Mouse (Mus musculus): ENCODE measurements at regions not wholly inside any gene's neighbourhood (a gene's known extent, or its start where the extent isn't known, plus 50 kb on each side); places are given as distances from the start of the nearest gene placed in this dataset.

DNA sequence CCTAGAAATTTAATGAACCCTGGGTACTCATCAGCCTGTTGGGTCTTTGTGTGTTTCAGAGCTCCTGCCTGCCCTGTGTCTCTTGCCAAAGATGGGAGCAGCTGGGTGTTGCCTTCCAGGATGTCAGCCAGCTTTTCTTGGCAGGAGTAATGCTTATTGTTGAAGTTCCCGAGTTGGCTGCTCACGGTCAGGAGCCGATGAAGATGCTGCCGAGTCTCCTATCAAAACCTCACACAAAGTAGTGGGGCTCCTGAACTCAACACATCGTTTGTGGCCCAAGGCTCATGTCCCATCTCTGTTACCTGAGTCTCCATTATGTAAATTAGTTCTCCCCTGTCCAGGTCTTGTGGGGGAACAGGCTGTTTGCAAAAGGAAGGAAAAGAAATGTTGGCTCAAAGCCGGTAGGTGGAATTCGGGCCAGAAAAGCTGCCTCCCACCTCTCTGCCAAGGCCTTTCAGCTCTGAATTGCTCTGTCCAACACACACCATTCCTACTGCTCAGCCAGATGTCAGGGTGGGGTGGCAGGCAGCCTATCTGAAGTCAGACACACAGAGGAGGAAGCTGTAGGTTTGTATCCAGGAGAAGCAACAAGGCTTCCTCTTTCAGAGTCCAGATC lies 67.6 kb upstream of the Rmdn2 start:
- peak; percentile 86 for ATAC-seq (replicated peaks; ENCODE audit: poor library complexity, severe bottlenecking)

DNA sequence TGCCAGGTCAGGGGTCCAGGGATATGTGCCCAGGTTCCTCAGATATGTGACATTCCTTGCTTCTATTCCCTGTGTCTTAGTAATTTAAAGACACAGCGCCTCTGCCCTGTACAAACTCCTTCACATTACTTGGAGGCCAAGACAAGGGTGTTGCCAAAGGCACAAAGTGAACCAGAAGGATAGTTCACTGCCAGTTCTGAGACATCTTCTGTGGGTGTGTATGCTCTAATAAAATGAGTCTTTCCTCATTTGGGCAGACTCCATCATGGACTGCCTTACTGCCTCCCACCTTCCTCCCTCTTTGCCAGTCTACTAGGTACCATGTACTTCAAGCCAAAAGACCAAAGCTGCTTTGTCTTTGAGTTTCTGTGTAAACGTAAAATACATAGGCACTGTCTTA lies 65.8 kb upstream of the Rmdn2 start:
- no peak for ATAC-seq (replicated peaks; ENCODE audit: poor library complexity, severe bottlenecking)

DNA sequence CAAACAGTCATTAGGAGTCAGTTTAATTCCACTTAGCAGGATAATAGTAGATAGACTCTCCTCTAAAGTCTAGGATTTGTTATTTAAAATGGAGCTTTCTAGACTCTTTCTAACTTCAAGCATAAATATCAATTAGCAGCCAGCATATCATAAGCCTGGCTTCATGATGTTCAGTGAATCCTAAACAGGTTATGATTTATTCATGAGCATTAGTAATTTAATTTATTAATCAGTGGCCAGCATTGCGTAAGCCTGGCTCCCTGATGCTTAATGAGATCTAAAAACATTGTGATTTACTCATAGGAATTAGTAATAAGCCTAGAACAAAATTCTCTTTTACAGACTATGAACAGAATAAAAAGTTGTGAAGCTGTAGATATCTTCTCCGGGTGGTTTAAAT lies 64.6 kb upstream of the Rmdn2 start:
- no peak for ATAC-seq (replicated peaks; ENCODE audit: poor library complexity, severe bottlenecking)

DNA sequence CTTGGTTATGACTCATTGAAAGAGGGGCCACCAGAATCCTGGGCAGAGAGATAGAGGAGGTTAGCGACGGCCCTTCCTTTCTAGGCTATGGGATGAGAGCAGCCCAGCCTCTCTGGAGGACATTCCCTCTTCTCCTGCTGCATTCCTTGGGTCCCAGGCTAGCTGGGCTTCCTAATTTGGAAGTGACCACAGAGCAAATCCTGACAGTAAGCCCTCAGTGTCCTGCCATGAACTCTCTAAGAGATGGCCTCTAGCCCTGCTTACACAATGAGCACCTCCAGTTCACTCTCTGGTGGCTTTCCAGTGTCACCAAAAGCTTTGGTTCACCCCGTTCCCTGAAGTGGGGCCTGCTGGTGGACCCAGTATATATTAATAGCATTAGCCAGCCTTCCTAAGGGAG lies 64.1 kb upstream of the Rmdn2 start:
- no peak for ATAC-seq (replicated peaks; ENCODE audit: poor library complexity, severe bottlenecking)

DNA sequence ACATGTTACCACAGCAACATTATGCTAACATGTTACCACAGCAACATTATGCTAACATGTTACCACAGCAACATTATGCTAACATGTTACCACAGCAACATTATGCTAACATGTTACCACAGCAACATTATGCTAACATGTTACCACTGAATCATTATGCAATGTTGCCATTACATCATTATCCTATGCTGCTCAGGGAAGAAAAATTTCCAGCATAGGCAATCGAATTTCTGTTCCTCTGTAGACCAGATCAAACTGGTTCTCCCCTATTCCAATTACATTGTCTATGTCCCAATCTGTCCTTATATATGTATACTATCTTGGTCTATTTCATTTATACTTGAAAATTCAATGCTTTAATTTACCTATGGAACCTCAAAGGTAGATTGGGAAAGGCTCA lies 61.3 kb upstream of the Rmdn2 start:
- peak; percentile 73 for ATAC-seq (replicated peaks; ENCODE audit: poor library complexity, severe bottlenecking)

DNA sequence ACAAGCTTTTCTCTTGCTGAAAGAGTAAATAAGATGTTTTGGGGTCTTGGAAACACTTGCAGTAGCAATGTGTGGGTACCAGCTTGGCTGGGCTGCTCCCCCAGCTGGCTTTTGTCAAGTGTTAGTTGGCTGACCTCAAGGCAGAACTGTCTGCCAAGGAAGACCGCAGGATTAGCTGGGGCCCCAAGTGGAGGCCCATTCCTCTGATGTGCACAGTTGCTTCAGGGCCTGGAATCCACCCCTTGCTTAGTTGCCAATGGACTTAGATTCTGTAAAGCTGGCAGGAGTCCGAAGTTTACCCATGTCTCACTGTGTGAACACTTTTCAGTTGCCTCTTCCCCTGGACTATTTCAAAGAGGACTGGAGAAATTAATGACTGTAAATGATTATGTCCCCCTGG lies 57.8 kb upstream of the Rmdn2 start:
- no peak for ATAC-seq (replicated peaks; ENCODE audit: poor library complexity, severe bottlenecking)

DNA sequence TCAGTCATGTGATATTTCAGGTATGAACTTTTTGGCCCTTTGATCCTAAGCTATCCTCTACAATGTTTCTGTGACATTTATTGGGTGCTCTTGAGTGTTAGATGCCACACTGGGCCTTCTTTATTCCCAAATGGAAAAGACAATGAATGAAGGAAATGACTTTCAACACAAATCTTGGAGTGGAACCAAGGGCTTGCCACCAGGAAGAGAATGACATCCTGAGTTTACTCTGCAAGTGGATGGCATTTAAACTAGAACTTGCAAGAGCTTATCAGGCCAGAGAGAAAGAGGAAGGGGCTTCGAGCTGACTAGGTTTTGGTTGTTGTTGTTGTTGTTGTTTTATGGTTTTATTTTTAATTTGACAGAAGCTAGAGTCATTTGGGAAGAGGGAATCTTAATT lies 56.1 kb upstream of the Rmdn2 start:
- ATAC-seq (replicated peaks; ENCODE audit: poor library complexity, severe bottlenecking): no peak

All from granulocyte monocyte progenitor cell, adult 5-6 weeks (primary cell).